Mouse (Mus musculus): ENCODE results near the gene Gm20403.
"Not testable (repeated sequence)": the region's sequence is repeated elsewhere in the genome, so short reads cannot be mapped to it uniquely, and the experiment has no call there.

The Gm20403 gene

DNA sequence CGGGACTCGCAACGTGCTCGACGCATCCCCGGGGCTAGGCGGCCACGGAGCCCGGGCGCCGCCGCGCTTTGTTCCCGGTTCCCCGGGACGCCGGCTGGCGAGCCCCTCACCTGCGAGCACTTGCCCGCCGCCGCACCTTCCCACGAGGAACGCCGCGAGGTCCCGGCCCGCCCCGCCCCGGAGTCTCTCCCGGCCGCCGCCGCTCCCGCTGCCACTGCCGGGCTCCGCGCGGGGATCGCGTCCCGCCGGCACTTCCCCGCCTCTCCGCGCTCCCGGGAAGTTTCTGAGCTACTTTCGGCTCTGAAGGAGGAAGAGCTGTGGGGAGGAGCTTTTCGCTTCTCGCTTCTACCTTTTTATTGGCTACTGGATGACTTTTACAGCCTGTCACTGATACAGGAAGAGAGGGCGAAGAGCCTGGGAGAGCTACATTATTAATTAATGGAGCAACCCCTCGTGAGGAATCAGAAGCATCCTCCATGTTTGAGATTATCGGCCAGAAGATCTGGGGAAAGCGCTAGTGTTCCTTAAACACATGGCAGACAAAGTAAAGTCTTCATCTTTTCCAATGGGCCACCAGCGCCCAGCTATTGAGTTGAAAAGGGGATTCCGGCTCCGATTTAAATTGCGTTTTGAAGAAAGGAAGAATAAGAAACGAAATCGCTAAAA is at the start of gene Gm20403:
Gm20403 (minus strand) TSS at position 478 of the 666 bp plus-strand sequence.
- no peak for DNase-seq (ENCODE audit: low read depth, low spot score)

DNA sequence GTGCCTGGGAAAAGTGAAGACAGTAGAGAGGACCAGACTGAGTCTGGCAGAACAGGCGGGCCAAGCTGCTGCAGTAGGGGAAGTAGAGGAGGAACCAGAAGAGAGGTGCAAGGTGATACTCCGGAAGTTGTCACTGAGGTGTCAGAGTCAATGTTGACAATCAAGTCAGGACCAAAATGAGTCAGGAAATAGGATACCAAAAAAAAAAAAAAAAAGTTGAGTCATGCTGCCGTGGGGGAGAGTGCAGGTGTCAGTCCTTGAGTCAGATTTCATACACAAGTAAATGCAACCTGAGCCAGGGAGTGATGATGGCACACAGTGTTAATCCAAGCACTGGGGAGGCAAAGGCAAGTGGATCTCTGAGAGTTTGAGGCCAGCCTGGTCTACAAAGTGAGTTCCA is 40.8 kb upstream of the Gm20403 start:
- no peak for DNase-seq (ENCODE audit: low read depth, low spot score)

DNA sequence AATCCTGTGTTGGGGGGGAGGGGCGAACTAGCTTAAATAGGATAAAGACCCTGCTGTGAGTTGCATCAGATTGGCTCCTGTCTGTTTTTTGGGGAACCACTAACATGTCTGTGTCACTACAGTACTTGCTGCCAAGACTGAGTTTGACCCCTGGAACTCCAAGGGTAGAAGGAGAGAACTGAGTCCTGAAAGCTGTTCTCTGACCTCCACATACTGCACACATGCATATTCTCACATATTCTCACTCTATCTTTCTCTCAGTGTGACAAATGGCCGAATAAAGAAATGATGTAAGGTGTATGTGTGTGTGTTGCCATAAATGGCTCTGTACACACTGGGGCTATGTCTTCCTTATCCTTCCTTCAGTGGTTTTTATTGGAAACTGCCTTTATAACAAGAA is 37.0 kb upstream of the Gm20403 start:
- no peak for DNase-seq (ENCODE audit: low read depth, low spot score)

DNA sequence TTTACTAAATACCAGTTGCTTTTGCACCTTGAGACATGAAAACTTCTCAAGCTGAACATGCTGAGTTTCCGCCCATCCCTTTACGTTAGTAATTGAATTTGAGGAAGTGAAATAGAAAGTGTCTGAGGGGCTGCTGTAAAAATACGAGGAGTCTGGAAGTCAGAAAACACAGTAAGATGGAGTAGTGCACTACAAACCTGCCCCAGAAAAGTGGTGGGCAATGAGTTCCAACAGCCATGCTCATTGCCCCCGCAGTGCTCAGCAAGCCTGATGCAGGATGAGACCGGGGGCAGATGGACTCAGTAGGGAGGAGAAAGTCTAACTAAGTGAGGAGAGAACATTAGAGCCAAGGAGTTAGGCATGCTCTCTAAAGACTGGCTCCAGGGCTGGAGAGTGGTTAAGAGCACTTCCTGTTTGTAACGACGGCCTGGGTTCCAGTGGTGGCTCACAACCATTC is 33.1 kb upstream of the Gm20403 start:
- DNase-seq (ENCODE audit: low read depth, low spot score) = no peak

DNA sequence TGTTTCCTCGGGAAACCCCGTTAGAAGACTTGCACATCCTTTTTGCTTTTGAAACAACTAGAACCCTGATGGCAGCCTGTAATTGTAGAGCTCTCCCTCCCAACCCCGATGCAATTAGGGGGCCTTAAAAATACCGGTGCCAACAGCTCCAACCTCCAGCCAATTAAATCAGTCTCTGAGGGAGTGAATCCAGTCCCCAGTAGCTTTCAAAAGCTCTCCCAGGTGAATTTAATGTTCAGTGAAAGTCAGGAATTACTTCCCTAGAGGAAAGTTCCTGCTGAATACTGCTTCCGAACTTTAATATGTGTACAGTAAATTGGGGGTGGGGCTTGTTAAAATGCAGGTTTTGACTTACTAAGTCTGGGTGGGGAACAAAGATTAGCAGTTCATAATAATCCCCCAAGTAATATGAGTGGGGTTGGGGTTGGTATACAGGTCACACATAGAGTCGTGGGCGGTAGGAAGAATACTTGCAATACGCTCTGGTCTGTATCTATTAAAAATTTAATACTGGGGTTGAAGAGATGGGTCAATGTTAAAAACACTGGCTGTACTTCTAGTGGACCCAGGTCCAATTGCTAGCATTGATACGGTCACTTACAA is 30.9 kb upstream of the Gm20403 start:
- DNase-seq (ENCODE audit: low read depth, low spot score) = no peak

DNA sequence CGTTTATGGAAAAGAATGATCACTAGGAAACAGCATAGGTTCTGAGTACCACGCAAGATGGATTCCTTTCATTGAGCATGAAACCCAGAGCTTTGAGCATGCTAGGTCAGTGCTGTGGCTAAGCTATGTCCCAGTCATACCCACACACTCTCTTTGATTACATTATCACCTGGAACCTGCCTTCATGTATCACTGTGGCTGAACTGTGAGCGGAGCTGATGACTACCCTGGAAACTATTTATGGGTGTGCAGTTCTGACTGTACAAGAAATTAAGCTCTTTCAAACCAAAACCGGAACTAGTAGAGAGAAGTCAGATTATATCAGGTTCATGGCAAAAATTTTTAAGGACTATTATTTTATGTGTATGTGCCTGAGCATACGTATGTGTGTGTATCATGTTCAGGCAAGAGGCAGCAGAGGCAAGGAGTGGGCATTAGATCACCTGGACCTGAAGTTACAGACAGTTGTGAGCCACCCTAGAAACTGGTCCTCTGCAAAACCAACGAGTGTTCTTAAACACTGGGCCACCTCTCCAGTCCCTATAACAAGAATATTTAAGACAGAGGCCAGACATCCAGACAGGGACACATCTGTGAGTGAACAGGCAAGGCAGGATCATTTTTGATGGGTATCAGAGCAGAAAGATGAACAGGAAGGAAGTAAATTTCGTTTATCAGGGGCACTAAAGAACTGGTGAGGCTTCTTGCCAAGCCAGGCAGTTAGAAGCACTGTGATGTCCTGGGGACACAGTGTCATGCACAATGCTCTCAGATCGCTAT is 30.2 kb upstream of the Gm20403 start:
- no peak for DNase-seq (ENCODE audit: low read depth, low spot score)

DNA sequence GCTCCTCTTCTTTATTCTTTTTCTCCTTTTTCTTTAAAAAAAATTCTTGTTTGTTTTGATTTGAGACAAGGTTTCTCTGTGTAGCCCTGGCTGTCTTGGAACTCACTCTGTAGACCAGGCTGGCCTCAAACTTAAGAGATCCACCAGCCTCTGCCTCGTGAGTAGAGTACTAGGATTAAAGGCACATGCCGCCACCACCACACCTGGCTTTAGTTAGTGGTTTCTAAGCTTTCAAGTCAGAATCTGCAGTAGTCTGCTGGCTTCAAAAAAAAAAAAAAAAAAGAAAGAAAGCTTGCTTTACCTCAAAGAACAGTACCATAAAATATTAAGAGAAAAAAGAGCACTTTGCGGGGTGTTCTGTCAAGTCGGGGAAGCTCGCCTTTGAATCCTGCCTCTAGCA is 29.1 kb upstream of the Gm20403 start:
- no peak for DNase-seq (ENCODE audit: low read depth, low spot score)

DNA sequence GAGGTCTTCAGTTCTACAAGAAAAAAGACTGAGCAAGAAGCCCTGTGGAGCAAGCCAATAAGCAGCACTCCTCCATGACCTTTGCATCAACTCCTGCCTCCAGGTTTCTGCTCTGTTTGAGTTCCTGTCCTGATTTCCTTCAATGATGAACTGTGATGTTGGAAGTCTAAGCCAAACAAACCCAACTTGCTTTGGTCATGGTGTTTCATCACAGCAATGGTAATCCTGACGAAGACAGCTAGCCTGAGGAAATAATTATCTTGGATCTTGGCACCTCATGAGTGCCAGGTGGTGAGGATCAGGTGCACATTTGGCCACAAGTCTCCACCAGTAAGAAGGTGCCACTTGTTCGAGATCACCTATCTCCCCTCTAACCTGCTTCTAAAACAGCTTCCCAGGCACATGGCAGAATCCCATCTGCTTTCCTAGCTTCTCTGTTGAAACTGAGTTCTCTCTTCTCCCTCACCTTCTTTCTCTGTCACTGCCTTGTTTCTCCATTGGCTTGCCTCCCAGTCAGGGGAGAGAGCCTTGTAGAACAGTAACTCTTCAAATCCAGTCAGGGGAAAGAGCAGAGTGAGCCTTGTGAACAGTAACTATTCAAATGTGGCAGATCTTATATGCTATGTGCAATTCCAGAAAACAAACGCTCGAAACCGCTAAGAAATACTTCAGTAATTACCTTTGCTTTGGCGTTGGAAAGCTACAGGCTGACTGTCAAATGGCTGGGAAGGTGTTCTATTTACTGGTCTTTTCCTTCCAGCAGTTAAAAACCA is 27.5 kb upstream of the Gm20403 start, which contains the start of gene Baz1a:
Baz1a (minus strand) TSS at position 723 of the 773 bp plus-strand sequence.
- no peak for DNase-seq (ENCODE audit: low read depth, low spot score)

DNA sequence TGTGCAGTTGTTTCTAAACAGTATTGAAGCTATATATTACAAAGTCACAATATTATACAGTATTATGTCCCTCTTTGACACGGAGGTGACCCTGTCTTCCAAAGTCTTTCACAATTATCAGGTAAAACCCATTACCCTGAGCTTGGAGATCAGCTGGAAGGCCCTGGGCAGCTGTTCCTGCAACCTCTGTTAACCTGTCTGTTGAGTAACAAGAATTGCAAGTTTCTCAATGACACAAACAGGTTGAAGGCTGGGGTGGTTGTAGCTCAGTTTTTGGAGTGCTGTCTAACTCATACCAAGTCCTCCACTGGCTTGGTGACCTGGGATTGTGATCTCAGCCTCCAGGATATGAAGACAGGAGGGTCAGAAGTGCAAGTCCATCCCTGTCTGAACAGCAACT is 26.7 kb upstream of the Gm20403 start:
- no peak for DNase-seq (ENCODE audit: low read depth, low spot score)

DNA sequence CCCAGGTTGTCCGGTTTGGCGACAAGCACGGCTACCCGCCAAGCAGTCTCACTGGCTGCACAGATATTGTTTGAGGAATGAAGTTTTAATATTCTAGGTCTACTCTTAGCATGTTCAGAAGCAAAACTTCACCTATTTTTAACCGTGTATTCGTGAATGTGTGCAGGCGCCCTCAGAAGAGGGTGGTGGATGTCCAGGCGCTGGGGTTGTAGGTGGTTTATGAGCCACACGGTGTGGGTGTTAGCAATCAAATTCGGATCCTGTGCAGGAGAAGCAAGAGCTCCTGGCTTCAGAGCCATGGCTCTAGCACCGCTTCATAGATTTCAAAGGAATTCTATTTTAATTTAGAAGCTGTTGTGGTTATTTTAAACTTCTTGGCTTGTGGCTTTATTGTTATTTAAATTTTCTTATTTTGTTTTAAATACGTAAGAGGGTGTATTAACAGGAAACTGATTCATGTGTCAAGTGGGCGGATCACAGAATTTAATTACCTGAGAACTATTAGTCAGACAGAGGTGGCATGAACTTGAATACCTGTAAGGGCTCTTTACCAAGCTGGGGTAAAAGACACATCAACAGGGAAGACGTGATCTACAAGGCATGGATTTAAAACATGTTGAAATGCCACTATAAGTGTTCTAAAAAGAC is 21.2 kb upstream of the Gm20403 start:
- no peak for DNase-seq (ENCODE audit: low read depth, low spot score)

DNA sequence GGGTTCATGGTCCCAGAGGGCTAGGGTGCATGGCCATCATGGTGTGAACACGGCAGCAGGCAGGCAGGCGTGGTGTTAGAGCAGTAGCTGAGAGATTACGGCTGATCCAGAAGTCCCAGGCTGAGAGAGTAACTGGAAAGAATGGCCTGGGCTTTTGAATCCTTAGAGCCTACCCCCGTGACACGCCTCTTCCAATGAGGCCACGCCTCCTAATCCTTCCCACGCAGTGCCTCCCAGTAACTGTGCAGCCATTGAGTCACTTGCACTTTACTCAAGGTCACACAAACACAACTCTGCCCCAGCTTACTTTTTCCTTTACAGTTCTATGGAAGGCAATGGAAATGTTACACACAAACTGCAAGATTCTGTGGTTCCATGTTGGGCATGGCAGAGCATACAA is 19.7 kb upstream of the Gm20403 start:
- DNase-seq (ENCODE audit: low read depth, low spot score) = no peak

DNA sequence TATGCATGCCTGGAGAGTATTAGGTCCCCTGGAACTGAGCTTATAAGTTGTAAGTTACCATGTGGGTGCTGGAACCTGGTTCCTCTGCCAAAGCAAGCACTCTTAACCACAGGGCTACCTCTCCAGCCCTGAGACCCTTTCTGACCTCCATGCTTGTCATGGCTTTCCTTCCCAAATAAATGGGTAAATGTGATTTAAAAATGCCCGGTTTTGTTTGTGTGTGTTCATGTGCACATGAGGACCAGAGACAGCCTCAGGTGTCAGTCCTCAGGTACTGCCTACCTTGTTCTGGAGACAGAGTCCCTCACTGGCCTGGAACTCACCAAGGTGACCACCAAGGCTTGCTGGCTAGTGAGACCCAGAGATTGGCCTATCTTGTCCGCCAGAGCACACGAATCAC is 18.1 kb upstream of the Gm20403 start:
- no peak for DNase-seq (ENCODE audit: low read depth, low spot score)

DNA sequence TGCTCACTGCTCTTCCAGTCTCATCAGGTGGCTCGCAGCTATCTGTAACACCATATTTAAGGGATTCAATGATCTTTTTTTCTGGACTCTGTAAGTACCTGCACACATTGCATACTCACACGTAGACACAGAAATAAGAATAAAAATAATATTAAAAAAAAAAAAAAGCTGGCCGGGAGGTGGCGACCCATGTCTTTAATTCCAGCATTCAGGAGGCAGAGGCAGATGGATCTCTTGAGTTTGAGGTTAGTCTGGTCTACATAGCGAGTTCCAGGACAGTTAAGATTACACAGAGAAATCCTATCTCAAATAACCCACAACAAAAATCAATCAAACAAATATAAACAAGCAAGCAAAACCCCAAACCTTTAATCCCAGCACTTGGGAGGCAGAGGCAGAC is 17.5 kb upstream of the Gm20403 start:
- DNase-seq (ENCODE audit: low read depth, low spot score) = no peak

DNA sequence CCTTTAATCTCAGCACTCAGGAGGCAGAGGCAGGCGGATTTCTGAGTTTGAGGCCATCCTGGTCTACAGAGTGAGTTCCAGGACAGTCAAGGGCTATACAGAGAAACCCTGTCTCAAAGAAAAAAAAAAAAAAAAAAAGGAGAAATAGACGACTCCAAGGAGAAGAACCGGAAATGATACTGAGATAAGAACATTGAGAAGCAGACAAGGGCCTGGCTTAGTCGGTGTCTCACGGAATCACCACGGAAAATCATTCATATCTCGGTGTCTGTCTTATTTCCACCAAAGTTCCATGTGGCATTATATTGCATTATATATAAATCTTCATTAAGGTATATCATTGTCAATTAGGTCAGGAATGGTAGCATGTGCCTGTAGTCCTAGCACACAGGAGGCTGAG is 16.2 kb upstream of the Gm20403 start:
- not testable (repeated sequence) for DNase-seq (ENCODE audit: low read depth, low spot score)

DNA sequence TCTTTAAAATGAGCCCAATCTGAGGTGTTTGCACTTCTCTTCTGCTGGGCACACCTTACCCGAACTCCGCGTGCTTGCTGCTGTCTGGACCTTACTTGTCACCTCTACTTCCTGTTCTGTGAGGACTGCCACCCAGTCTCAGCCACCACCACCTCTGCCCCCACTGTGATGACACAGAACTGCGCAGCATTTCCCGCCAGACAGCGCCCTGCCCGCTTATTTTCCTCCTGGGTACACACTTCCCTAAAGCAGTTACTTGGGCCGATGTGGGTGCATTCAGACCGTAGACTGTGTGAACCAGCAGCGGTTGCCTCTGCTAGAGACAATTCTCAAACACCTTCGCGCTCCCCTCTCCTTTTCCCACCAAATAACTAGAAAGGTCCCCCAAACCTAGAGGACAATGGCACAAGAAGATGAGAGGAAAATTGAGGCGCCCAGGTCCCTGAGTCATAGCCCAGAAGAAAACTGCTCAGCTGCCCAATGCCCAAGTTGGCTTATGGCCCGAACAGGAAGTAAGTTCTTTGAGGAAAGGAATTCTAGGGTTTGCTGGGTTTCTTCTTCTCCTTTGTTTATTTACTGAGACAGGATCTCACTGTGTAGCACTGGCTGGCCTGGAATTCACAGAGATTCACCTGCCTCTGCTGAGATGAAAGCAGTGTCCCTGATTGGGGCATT is 12.8 kb upstream of the Gm20403 start:
- no peak for DNase-seq (ENCODE audit: low read depth, low spot score)

DNA sequence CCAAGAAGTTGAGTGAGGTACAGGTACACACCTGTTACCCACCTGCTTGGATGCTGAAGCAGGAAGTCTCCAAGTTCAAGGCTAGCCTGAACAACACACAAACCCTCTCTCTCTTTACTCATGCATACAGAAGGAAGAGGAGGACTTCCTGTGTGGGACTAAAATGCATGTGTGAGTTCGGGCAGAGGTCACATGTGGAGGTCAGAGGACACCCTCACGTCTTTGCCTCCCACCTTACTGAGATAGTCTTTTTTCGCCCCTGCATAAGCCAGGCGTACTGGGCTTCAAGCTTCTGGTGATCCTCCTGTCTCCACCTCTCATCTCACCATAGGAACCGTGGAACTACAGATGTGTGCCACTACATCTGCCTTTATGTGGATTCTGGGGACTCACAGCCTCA is 12.1 kb upstream of the Gm20403 start:
- DNase-seq (ENCODE audit: low read depth, low spot score) = no peak

DNA sequence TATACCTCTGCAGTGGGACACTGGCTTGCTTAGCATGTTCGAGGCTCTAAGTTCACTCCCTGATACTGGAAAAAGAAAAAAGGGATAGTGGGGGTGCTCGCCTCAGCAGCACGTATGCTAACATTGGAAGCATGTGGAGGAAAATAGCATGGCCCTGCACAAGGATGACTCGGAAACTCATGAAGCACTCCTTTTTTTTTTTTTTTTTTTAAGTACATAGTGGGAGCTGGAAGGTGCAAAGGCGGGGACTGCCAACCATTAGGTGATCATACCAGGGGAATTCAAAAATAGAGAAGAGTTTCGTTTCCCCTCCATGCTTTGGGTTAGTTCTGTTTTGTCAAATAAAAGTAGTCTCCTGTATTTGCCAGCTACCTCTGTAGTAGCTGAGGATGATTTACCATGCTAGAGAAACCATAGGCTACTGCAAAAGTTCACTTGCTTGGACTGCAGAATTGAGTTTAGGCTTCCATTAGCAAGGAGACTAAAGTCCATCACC is 10.7 kb upstream of the Gm20403 start:
- DNase-seq (ENCODE audit: low read depth, low spot score) = no peak

DNA sequence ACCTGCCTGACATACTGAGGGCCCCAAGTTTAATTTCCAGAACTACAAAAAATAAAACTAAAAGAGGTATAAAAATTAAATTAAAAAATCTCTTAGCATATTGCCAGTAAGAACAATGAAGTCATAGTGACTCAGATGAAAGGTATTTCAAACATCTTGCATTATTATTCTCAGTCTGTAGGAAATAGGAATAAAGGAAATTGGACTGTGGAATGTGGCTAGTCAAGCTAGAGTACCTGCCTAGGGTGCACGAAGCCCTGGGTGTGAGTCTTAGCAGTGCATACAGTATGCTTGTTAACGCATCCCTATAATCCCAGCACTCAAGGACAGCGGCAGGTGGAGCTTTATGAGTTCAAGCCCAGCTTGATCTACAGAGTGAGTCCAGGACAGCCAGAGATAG is 9.6 kb upstream of the Gm20403 start:
- DNase-seq (ENCODE audit: low read depth, low spot score) = no peak

DNA sequence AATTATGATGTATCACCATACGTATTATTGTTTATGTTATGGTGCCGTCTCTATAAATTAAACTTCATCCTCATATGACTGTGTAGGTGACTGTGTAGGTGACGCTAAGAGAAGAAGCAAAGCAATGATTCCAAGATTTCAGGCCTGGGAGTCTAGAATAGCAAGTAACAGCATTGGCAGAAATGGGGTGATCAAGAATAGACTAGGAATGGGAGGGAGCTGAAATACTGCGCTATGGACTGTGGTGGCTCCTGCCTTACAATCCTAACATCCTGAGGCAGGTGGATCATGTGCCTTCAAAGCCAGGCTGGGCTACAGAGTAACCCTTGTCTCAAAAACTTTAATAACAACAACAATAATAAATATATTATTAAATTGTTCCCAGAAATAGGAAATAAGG is 8.1 kb upstream of the Gm20403 start:
- no peak for DNase-seq (ENCODE audit: low read depth, low spot score)

DNA sequence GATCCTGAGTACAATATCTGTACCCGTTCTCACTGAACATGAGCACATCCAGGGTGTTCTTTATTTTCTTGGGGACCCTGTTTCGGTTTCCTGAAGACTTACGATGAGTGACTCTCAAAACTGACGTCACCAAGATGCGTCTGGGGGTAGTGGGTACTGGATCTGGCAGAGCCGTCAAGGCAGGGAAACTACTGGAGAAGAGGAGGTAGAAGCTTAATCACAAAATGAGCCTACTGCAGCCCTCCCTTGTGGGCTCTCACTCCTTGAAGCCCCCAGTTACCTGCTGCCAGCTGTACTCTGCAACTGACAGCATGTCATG is 7.7 kb upstream of the Gm20403 start:
- DNase-seq (ENCODE audit: low read depth, low spot score) = no peak
